Mouse (Mus musculus) CH12.LX (cell line): ENCODE measurements around the gene 1700025B11Rik. TPM values are rescaled to one million over a fixed set of nuclear protein-coding genes. Genes with fewer than 3 reads are reported as not detected.

ENCODE experiments used
- DNase-seq: peaks from one replicate; pipeline ENCODE4 v3.0.0-alpha.2; 2013; ENCODE audit errors: extremely low read depth
- H3K27ac ChIP-seq: 2 replicates; pipeline ENCODE4 v1.5.1; 2012; ENCODE audit warnings: low read depth, mild to moderate bottlenecking, control low read depth, moderate library complexity; ENCODE audit not compliant: insufficient read depth
- H3K27me3 ChIP-seq: replicated peaks from 2 replicates; pipeline ENCODE3; 2012; ENCODE audit warnings: inconsistent platforms
- H3K36me3 ChIP-seq, 2 experiments: replicated peaks in 1 of 2; 2 replicates each; pipeline versions ENCODE3 to v1.6.1; 2012; ENCODE audit warnings: inconsistent platforms in 1 of 2, low read length in 1 of 2, mild to moderate bottlenecking in 1 of 2, mixed read lengths in 1 of 2, moderate library complexity in 1 of 2; ENCODE audit not compliant: control insufficient read depth in 1 of 2, insufficient read depth in 1 of 2
- H3K4me1 ChIP-seq, 2 experiments: 2 replicates each; pipeline ENCODE4 v1.6.1; 2012; ENCODE audit warnings: inconsistent platforms in 1 of 2, moderate library complexity in 1 of 2; ENCODE audit not compliant: insufficient read depth in 2 of 2, control insufficient read depth in 1 of 2
- H3K4me2 ChIP-seq: 2 replicates; pipeline ENCODE4 v1.6.1; 2012; ENCODE audit warnings: low read depth, mild to moderate bottlenecking, control low read depth; ENCODE audit not compliant: poor library complexity, insufficient read depth, severe bottlenecking
- H3K4me3 ChIP-seq, 3 experiments: fragments of 150-350 bp in 1 of 3; sonication (generic) in 1 of 3; replicated peaks in 1 of 3; 2 replicates each; pipeline versions ENCODE3 to v1.5.1; 2011 to 2012; ENCODE audit warnings: low read depth in 2 of 3, low read length in 2 of 3, mild to moderate bottlenecking in 2 of 3, moderate library complexity in 2 of 3, control low read depth in 1 of 3, improper control_type of control experiment in 1 of 3, inconsistent platforms in 1 of 3, mixed read lengths in 1 of 3; ENCODE audit not compliant: poor library complexity in 1 of 3
- H3K79me2 ChIP-seq: replicated peaks from 2 replicates; pipeline ENCODE4 v1.6.1; 2012; ENCODE audit warnings: mild to moderate bottlenecking, moderate library complexity; ENCODE audit not compliant: control insufficient read depth, poor library complexity, insufficient read depth, severe bottlenecking; ENCODE audit errors: extremely low read depth
- H3K9ac ChIP-seq: 2 replicates; pipeline ENCODE4 v1.6.1; 2012; ENCODE audit warnings: low read depth, mild to moderate bottlenecking, control low read depth, moderate library complexity; ENCODE audit not compliant: insufficient read depth
- H3K9me3 ChIP-seq: replicated peaks from 2 replicates; pipeline ENCODE3; 2012; ENCODE audit warnings: low read length, inconsistent platforms, mixed read lengths
- CHD1 ChIP-seq: IDR thresholded peaks from 2 replicates; pipeline ENCODE4 v1.6.1; 2012; ENCODE audit warnings: low read depth, low read length, improper control_type of control experiment, inconsistent platforms
- CTCF ChIP-seq, 2 experiments: IDR thresholded peaks in 1 of 2; conservative IDR thresholded peaks in 1 of 2; 2 replicates each; pipeline ENCODE4 v1.5.1; 2011 to 2012; ENCODE audit warnings: low read depth in 2 of 2, low read length in 2 of 2, improper control_type of control experiment in 1 of 2, inconsistent platforms in 1 of 2, mild to moderate bottlenecking in 1 of 2, moderate library complexity in 1 of 2
- ELF1 ChIP-seq: IDR thresholded peaks from 2 replicates; pipeline ENCODE4 v1.6.1; 2014; ENCODE audit warnings: low read depth, mild to moderate bottlenecking, inconsistent platforms, low read length, improper control_type of control experiment
- ETS1 ChIP-seq: conservative IDR thresholded peaks from 2 replicates; pipeline ENCODE4 v1.6.1; 2012; ENCODE audit warnings: low read depth, mild to moderate bottlenecking, inconsistent platforms, low read length, improper control_type of control experiment, moderate library complexity
- HCFC1 ChIP-seq: IDR thresholded peaks from 2 replicates; pipeline ENCODE4 v1.6.1; 2012; ENCODE audit warnings: low read depth, mild to moderate bottlenecking, inconsistent platforms, low read length, improper control_type of control experiment
- JUN ChIP-seq: IDR thresholded peaks from 2 replicates; pipeline ENCODE4 v1.6.1; 2011; ENCODE audit warnings: low read depth, mild to moderate bottlenecking, low read length, improper control_type of control experiment, moderate library complexity; ENCODE audit not compliant: insufficient read depth
- JUND ChIP-seq: conservative IDR thresholded peaks from 2 replicates; pipeline ENCODE4 v1.6.1; 2011; ENCODE audit warnings: low read depth, low read length, improper control_type of control experiment
- MAFK ChIP-seq: IDR thresholded peaks from 2 replicates; pipeline ENCODE4 v1.6.1; 2011; ENCODE audit warnings: low read length, improper control_type of control experiment; ENCODE audit not compliant: insufficient replicate concordance
- MAZ ChIP-seq: IDR thresholded peaks from 2 replicates; pipeline ENCODE4 v1.6.1; 2012; ENCODE audit warnings: low read depth, mild to moderate bottlenecking, inconsistent platforms, low read length, improper control_type of control experiment, moderate library complexity
- MXI1 ChIP-seq: IDR thresholded peaks from 2 replicates; pipeline ENCODE4 v1.6.1; 2011; ENCODE audit warnings: mild to moderate bottlenecking, low read depth, low read length, improper control_type of control experiment
- NRF1 ChIP-seq: IDR thresholded peaks from 2 replicates; pipeline ENCODE4 v1.6.1; 2014; ENCODE audit warnings: low read depth, mild to moderate bottlenecking, inconsistent platforms, low read length, improper control_type of control experiment, moderate library complexity
- POLR2A ChIP-seq: IDR thresholded peaks from 2 replicates; pipeline ENCODE4 v1.6.1; 2011; ENCODE audit warnings: low read depth, mild to moderate bottlenecking, improper control_type of control experiment, low read length
- RCOR1 ChIP-seq: conservative IDR thresholded peaks from 2 replicates; pipeline ENCODE4 v1.6.1; 2012; ENCODE audit warnings: low read depth, mild to moderate bottlenecking, inconsistent platforms, low read length, improper control_type of control experiment
- SIN3A ChIP-seq: IDR thresholded peaks from 2 replicates; pipeline ENCODE4 v1.6.1; 2012; ENCODE audit warnings: low read length, improper control_type of control experiment, inconsistent platforms
- SMC3 ChIP-seq: IDR thresholded peaks from 2 replicates; pipeline ENCODE4 v1.6.1; 2011; ENCODE audit warnings: low read depth, low read length, improper control_type of control experiment
- TBP ChIP-seq: conservative IDR thresholded peaks from 2 replicates; pipeline ENCODE4 v1.6.1; 2011; ENCODE audit warnings: low read depth, low read length, improper control_type of control experiment
- TCF12 ChIP-seq: IDR thresholded peaks from 2 replicates; pipeline ENCODE4 v1.6.1; 2014; ENCODE audit warnings: low read depth, mild to moderate bottlenecking, inconsistent platforms, low read length, improper control_type of control experiment
- UBTF ChIP-seq: IDR thresholded peaks from 2 replicates; pipeline ENCODE4 v1.6.1; 2012; ENCODE audit warnings: low read depth, mild to moderate bottlenecking, inconsistent platforms, low read length, improper control_type of control experiment, moderate library complexity
- ZC3H11A ChIP-seq: IDR thresholded peaks from 2 replicates; pipeline ENCODE4 v1.6.1; 2012; ENCODE audit warnings: low read depth, mild to moderate bottlenecking, inconsistent platforms, low read length, improper control_type of control experiment
- ZMIZ1 ChIP-seq: IDR thresholded peaks from 2 replicates; pipeline ENCODE4 v1.6.1; 2012; ENCODE audit warnings: low read depth, mild to moderate bottlenecking, inconsistent platforms, low read length, improper control_type of control experiment
- ZNF384 ChIP-seq: IDR thresholded peaks from 2 replicates; pipeline ENCODE4 v1.6.1; 2012; ENCODE audit warnings: low read depth, low read length, improper control_type of control experiment, inconsistent platforms
- dilution Hi-C: fragments of 300-500 bp; cut with MboI; formaldehyde crosslinking; loops from 2 replicates; pipeline ENCODE4 v1.14.3; 2020; ENCODE audit warnings: low sequenced_read_pairs; ENCODE audit not compliant: extremely low pct_unique_long_range_greater_than_20kb, extremely low pct_ligation_motif_present
- in situ Hi-C: fragments of 300-500 bp; cut with MboI; formaldehyde crosslinking; loops from 3 replicates; pipeline ENCODE4 v1.14.3; 2019; ENCODE audit warnings: low sequenced_read_pairs, low pct_ligation_motif_present, low pct_unique_long_range_greater_than_20kb, mixed read lengths
- polyA plus RNA-seq: library from polyadenylated mRNA; unstranded; fragments of >175 nt; gene quantifications from 2 replicates; pipeline ENCODE4 v1.2.1, GENCODE M21; 2012; ENCODE audit warnings: low read depth; ENCODE audit not compliant: insufficient read length
- total RNA-seq, 2 experiments: library from RNA; depleted of rRNA; stranded (reverse); fragments of 300-350 nt in 1 of 2; fragments of >200 nt in 1 of 2; gene quantifications; 2 replicates each; pipeline ENCODE4 v1.2.3; 2012 to 2014

1700025B11Rik gene
- total and polyA plus RNA-seq, 3 experiments, result not detected

DNA sequence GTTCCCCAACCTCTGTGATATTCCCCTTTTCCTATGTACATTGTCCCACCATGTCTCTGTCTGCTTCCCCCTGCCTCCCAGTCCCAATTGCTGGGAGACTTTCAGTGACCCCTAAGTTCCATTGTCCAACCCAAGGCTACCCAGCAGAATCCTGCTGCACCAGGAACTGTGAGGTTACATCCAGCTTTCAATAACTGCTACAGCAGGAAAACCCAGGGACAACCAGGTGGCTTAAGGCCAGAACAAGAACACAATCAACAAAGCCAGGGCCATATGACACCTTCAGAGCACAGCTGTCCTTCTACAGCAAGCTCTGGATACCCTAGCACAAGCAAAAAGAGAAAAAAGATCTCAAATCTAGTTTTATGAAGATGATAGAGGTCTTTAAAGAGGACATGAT lies 27.3 kb upstream of the 1700025B11Rik start:
- Histone ChIP-seq H3K9me3 (no peaks in the 10 kb centered on the region), H3K9ac (no peak overlapping the region), H3K79me2 (no peaks in the 10 kb centered on the region), H3K36me3 (peaks cover 5 to 43% of the 10 kb centered on the region in 2 experiments), H3K4me2 (no peak overlapping the region), H3K27me3 (no peaks in the 10 kb centered on the region), H3K4me1 (peaks cover 0 to 13% of the 10 kb centered on the region in 2 experiments; a peak in 2 of 4 replicates), H3K27ac (no peak overlapping the region), H3K4me3 (no peak overlapping the region)
- no peak for DNase-seq
- in situ Hi-C loops (no loop called here), dilution Hi-C loops (no loop called here)
- TF ChIP-seq POLR2A (no peak), MAFK (no peak), RCOR1 (no peak)

DNA sequence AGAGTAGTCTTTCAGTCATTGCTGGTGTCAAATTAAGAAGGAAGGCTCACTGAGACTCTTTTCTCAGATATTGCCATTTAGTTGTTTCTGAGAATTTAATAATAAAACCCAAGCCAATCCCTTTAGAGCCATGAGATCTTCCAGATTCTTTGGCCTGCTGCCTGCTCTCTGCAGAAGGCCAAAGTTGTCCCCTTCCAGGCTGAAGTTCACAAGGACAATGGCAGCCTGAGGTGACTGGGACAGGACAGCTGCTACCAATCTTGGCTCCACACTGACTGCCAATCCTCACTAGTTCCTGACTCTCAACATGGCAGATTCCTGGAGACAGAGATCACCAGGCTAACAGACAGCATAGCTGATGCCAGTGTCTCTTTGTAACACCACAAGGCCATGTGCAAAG lies 25.3 kb upstream of the 1700025B11Rik start:
- no peak for TF ChIP-seq MAZ
- TF ChIP-seq ELF1, result no peak
- no peak for TF ChIP-seq JUND
- no peak for TF ChIP-seq CTCF (conservative IDR thresholded peaks at IDR 0.05 in 1 of 2, IDR thresholded peaks at IDR 0.05 in 1 of 2; ENCODE audit: low read depth in 2 of 2, low read length in 2 of 2)
- no peak for TF ChIP-seq MXI1
- no peak for TF ChIP-seq ZC3H11A
- no peak for TF ChIP-seq UBTF
- no peak for TF ChIP-seq RCOR1
- no peak for TF ChIP-seq SMC3
- no peak for TF ChIP-seq ETS1
- TF ChIP-seq ZNF384, result no peak
- no peak for TF ChIP-seq TBP
- no peak for TF ChIP-seq CHD1
- no peak for TF ChIP-seq HCFC1
- TF ChIP-seq TCF12, result no peak
- no peak for TF ChIP-seq ZMIZ1
- TF ChIP-seq SIN3A, result no peak
- TF ChIP-seq JUN, result no peak
- no peak for TF ChIP-seq NRF1
- no peaks in the 10 kb centered on the region for H3K27me3 ChIP-seq
- dilution Hi-C loops, result no loop called here

More for the DNA sequence above, 25.3 kb upstream of the 1700025B11Rik start:
- H3K4me1 ChIP-seq, result peaks cover 0 to 6% of the 10 kb centered on the region in 2 experiments; a peak in 1 of 4 replicates
- H3K79me2 ChIP-seq, result no peaks in the 10 kb centered on the region
- H3K27ac ChIP-seq, result no peak overlapping the region
- peaks cover 5 to 47% of the 10 kb centered on the region in 2 experiments for H3K36me3 ChIP-seq
- H3K9ac ChIP-seq, result no peak overlapping the region
- no peak overlapping the region for H3K4me2 ChIP-seq
- in situ Hi-C loops, result no loop called here
- no peak for DNase-seq
- H3K4me3 ChIP-seq, result no peak overlapping the region
- H3K9me3 ChIP-seq, result peaks cover 2% of the 10 kb centered on the region
